Mouse (Mus musculus) leukemia stem cell, adult 10-12 weeks (primary cell): Measurements from ENCODE around the gene Helz2. TPM values are rescaled to one million over a fixed set of nuclear protein-coding genes. Genes with fewer than 3 reads are reported as not detected.

Experiments used
- polyA plus RNA-seq: library from polyadenylated mRNA; stranded (reverse); fragments of >175 nt; gene quantifications from 2 replicates; pipeline ENCODE4 v1.2.3, GENCODE M21; 2012; ENCODE audit warnings: low replicate concordance

Gene Helz2
- polyA plus RNA-seq = 22.3 and 46.5 TPM in 2 replicates

GRCm38 (mm10) chr2:181241602-181242313, at the start of gene Helz2:
Gene Helz2 (minus strand): TSS chr2:181242027.

GRCm38 (mm10) chr2:181287958-181288350, 46.1 kb upstream of the Helz2 start, which contains the start of gene Gmeb2:
Gene Gmeb2 (minus strand): TSS chr2:181288035.

DNA sequence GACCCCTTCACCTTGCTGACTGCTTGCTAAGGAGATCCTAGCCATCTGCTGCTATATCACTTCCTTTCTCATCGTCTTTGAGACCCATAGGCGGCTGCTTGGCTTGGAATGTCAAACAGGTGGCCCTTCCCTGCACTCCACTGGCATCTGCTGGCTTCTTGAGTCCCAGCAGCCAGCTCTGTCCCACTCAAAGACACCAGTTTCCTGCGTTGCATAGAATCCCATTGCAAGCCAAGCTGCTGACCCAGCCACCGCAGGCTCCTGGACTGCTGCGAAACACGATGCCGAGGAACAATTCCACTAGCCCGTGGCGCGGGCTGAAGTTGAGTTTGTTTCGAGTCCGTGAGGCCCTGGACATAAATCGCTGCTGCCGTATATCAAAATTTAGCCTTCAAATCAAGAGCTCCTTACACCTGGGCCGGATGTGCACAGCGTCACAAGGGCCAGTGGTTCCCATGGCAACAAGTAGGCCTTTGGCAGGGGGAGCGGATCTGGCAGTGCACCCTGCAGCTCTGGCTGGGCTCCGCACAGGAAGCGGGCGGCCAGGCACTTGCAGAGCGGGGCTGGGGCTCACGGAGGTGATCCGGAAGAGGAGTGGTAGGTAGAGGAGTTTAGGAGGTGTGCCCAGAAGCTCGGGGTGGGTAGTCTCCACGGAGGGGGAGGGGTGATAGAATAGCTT, 22.1 kb downstream of the Helz2 start, which contains the start of gene Fndc11:
TSS of gene Fndc11 (plus strand) at position 476 of the 679 bp plus-strand sequence.

DNA sequence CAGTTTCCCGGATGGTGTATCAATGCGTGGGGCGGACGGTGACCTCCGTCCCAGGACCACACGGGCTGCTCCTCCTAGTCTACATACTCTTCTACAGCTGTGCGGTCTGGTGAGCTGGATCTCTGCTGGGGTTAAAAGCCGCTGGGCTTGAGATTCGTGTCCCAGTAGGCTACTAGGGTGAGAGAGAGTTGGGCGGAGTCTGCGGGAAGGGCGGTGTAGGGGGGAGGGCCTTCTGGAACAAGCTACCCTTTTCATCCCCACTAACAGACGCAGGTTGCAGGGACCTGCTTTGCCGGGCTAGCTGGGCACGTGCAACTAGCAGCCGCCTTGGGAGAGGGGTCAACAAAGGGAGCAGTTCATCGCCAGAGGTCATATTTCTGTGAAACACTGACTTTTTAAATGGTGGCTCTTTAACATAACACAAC, 28.8 kb downstream of the Helz2 start, which contains the start of gene Srms:
TSS of gene Srms (minus strand) at position 165 of the 425 bp plus-strand sequence.

GRCm38 (mm10) chr2:181202422-181202821, 39.4 kb downstream of the Helz2 start, which contains the start of gene Ptk6:
Gene Ptk6 (minus strand): TSS chr2:181202789.

DNA sequence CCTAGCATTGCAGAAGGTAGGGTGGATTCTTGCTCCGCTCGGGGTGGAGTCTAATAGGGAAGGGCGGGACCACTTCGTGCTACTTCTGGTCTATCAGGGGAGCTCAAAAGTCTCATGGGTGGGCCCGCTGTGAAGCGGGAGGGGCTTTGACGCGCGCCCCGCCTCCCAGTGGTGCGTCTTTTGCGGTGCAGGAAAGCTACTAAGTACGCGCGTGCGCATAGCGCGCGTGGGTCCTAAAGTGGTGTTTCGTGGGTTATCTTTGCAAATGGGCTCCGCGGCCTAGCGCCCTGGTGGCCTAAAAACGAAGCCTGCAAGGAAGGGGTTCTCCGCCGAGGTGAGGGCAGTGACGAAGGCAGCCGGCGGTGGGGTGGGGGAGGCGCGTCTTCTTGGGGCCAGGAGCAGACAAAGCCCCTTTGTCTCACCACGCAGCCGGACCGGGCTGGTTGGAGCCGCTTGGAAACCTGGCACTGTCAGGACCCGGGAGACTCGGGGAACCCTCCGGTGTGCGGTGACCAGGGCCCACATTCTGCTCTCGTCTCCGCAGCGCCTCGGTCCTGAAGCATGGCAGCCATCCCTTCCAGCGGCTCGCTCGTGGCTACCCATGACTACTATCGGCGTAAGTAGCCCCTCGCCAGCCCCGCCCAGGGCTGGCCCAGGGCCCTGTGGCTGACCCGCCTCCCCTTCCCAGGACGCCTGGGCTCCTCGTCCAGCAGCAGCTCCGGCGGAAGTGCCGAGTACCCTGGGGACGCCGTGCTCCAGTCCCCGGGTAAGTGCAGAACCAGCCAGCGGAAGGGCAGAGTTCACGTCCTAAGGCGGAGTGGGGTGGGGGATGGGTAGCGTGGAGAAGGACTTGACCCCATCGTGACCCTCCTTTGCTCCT, 54.5 kb downstream of the Helz2 start, which contains the start of gene Ppdpf:
TSS of gene Ppdpf (plus strand) at position 127 of the 880 bp plus-strand sequence.

Other genes starting within 250 kb of the Helz2 start
- not detected in 2 replicates for gene Chrna4, start 198.5 kb downstream of the Helz2 start, polyA plus RNA-seq
- gene Kcnq2, start 106.7 kb downstream of the Helz2 start, polyA plus RNA-seq = not detected in 2 replicates
- not detected in 2 replicates for gene Eef1a2, start 85.0 kb downstream of the Helz2 start, polyA plus RNA-seq
- gene Ppdpf, start 54.8 kb downstream of the Helz2 start, polyA plus RNA-seq = 250 and 398 TPM in 2 replicates
- gene Ptk6, start 39.2 kb downstream of the Helz2 start, polyA plus RNA-seq = not detected in 2 replicates
- 0.22 TPM in 1 of 2 replicates, not detected in the other for gene Srms, start 28.8 kb downstream of the Helz2 start, polyA plus RNA-seq
- gene Fndc11, start 22.0 kb downstream of the Helz2 start, polyA plus RNA-seq = not detected in 2 replicates
- gene Gmeb2, start 46.0 kb upstream of the Helz2 start, polyA plus RNA-seq = 13.5 and 32.3 TPM in 2 replicates
- not detected in 2 replicates for gene Stmn3, start 72.5 kb upstream of the Helz2 start, polyA plus RNA-seq
- 9.3 and 28.8 TPM in 2 replicates for gene Rtel1, start 77.7 kb upstream of the Helz2 start, polyA plus RNA-seq
- 21.1 and 22.1 TPM in 2 replicates for gene Zgpat, start 122.9 kb upstream of the Helz2 start, polyA plus RNA-seq
- gene Arfrp1, start 123.4 kb upstream of the Helz2 start, polyA plus RNA-seq = 9.7 and 13.9 TPM in 2 replicates
- gene Lime1, start 138.1 kb upstream of the Helz2 start, polyA plus RNA-seq = 46.2 and 128 TPM in 2 replicates
- 5.7 and 8.6 TPM in 2 replicates for gene Zbtb46, start 217.4 kb upstream of the Helz2 start, polyA plus RNA-seq